Mouse (Mus musculus) adrenal gland, postnatal 14 days (tissue): ENCODE measurements around the gene Plek. TPM values are rescaled to one million over a fixed set of nuclear protein-coding genes. Genes with fewer than 3 reads are reported as not detected.

Experiments
- DNase-seq: peaks from one replicate; pipeline ENCODE4 v3.0.0; 2021; ENCODE audit warnings: mixed read lengths
- total RNA-seq: library from RNA; stranded (reverse); gene quantifications from 2 replicates; pipeline ENCODE4 v1.2.3, GENCODE M21; 2021

Gene Plek
- total RNA-seq, 1 experiment from 2014 or later = 3.1 TPM

GRCm38 (mm10) chr11:16950226-16950975, 101.8 kb downstream of the Plek start:
- no peak for DNase-seq

GRCm38 (mm10) chr11:16948756-16949155, 103.4 kb downstream of the Plek start:
- peak; percentile 61 for DNase-seq

- DNase-seq = no peak
Measured at GRCm38 (mm10) chr11:16943016-16943415, 109.2 kb downstream of the Plek start.

- DNase-seq = no peak
Measured at GRCm38 (mm10) chr11:16941973-16942452, 110.2 kb downstream of the Plek start.

GRCm38 (mm10) chr11:16941103-16941793, 110.9 kb downstream of the Plek start:
- no peak for DNase-seq

GRCm38 (mm10) chr11:16935577-16936236, 116.5 kb downstream of the Plek start:
- DNase-seq = peak; percentile 28

- no peak for DNase-seq
Measured at GRCm38 (mm10) chr11:16932159-16932558, 120.0 kb downstream of the Plek start.

Other genes starting within 250 kb of the Plek start
- 0.56 and 2.1 TPM in 2 replicates for gene Fbxo48, start 101.0 kb downstream of the Plek start, total RNA-seq
- 15.8 and 20.9 TPM in 2 replicates for gene Cnrip1, start 795 bp downstream of the Plek start, total RNA-seq
- gene Ppp3r1, start 106.9 kb upstream of the Plek start, total RNA-seq = 85.5 and 98.9 TPM in 2 replicates
- gene Wdr92, start 129.7 kb upstream of the Plek start, total RNA-seq = 15.3 and 15.5 TPM in 2 replicates
- gene Pno1, start 159.2 kb upstream of the Plek start, total RNA-seq = 40.9 and 46.4 TPM in 2 replicates
- 55.0 and 67.1 TPM in 2 replicates for gene C1d, start 205.2 kb upstream of the Plek start, total RNA-seq